Mouse (Mus musculus) bone marrow, adult 2 months (tissue): ENCODE measurements around the gene Usp42.

Experiments
- CTCF ChIP-seq: fragments of 200-500 bp; IDR thresholded peaks from 2 replicates; pipeline ENCODE4 v1.5.1; 2011; ENCODE audit warnings: low read length, control low read depth; ENCODE audit not compliant: control insufficient read depth, insufficient read depth
- POLR2A ChIP-seq: fragments of 200-500 bp; IDR thresholded peaks from 2 replicates; pipeline ENCODE4 v1.6.1; 2011; ENCODE audit warnings: low read depth, mild to moderate bottlenecking, control low read depth, low read length, borderline replicate concordance; ENCODE audit not compliant: control insufficient read depth

DNA sequence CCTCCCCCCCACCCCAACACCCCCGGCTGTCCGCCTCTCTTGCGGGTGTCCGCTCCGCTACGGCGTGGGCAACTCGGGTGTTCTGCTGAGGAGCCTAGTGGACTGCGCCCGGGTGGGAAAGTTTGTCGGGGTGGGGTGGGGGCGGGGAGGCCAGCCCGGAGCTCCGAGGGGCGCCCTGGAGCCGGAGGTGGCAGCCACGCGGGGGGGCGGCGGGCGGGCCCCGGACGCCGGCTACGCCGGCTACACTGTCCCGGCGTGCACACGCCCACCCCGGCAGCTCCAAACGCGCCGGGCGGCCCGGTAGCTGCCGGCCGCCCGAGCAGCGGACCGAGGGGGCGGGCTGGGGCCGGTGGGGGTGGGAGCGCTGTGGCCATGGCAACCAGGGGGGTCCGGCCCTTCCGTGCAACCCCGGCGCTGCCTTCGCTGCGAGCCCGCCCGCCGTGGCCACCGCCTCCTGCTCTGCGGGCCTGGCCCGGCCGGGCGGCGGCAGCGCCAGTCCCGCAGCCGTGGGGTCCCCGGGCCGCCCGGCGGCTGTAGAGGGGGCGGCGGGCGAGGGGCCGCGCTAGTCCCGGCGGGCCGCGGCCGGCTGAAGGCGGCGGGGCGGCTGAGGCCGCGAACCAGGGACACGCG lies 482 bp downstream of the Usp42 start:
- TF ChIP-seq POLR2A (no peak), CTCF (no peak)
